Mouse (Mus musculus): Measurements from ENCODE around the gene Calhm2.

DNA sequence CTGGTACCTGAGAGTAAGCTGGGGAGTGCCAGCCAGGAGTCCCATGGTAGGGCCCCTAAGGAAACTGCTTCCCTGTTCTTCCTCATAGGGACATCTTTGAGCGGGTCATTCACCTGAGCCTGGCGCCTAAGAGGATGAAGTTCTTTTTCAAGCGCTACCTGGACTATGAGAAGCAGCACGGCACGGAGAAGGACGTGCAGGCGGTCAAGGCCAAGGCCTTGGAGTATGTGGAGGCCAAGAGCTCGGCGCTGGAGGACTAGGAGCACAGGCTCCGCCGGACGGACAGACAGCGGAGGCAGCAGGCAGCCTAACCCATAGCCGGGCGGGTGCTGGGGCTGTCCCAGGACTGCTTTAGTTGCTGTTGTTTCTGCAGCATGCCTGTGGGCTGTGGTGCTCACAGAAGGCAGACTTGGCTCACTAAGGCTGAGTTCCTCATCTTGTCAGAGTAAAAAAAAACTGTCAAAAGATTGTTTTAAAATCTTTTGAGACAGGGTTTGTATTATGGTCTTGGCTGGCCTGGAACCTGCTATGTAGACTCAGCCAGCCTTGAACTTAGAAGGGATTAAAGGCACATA, 7.5 kb downstream of the Calhm2 start:
- no peak for TF ChIP-seq POLR2A (IDR thresholded peaks at IDR 0.05; ENCODE audit: insufficient read length, low read depth)
- TF ChIP-seq USF1 (IDR thresholded peaks at IDR 0.05; ENCODE audit: low read depth): no peak
- no peak for TF ChIP-seq SRF (IDR thresholded peaks at IDR 0.05; ENCODE audit: control insufficient read depth, insufficient read length, low read depth)
- no peak for TF ChIP-seq POLR2AphosphoS2 (IDR thresholded peaks at IDR 0.05; ENCODE audit: insufficient read length, low read depth)
- no peak for TF ChIP-seq MYOG (IDR thresholded peaks at IDR 0.05; ENCODE audit: control insufficient read depth in 1 of 3, insufficient read depth in 1 of 3, insufficient read length in 2 of 3, low read depth in 2 of 3)
- no peak for TF ChIP-seq E2F4 (IDR thresholded peaks at IDR 0.05; ENCODE audit: insufficient read depth)
- no peak for TF ChIP-seq TCF12 (IDR thresholded peaks at IDR 0.05; ENCODE audit: insufficient read depth, poor library complexity, severe bottlenecking)
- no peak for TF ChIP-seq MAX (IDR thresholded peaks at IDR 0.05; ENCODE audit: low read depth)
